ENCODE assay signal across 16 mouse cellular contexts in the genomic region with DNA sequence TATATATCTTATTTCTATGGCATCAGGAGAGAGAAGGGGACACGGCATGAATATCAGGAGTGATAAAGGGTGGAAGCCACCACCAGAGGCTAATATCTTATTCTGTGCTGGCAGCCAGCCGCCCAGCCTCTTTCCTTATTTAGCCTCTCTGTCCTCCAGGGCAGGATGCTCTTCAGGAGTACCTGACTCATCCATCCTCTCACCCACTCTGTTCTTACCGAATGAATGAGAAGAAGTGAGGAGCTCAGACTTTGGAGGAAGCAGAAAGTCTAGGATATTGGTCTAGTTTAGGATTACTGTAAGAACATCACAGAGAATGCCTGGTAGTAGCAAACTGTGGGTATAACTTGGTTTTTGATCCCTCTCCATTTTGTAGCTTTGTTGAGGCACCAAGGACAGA.
"Had no signal": no experiment of that assay in that cellular context is flagged by ENCODE, and none has a peak within 500 bp of the region (broad histone marks: within the 10 kb centered on the region; RNA-seq: fewer than 3 reads in every experiment).

No protein-coding gene starts in this region.

- ATAC-seq: liver, embryonic 12.5 days; liver, postnatal 0 days; lung, postnatal 0 days; midbrain, embryonic 15.5 days; midbrain, embryonic 16.5 days had no signal

- DNase-seq: left cerebral cortex, postnatal 4 days; liver; liver, embryonic 13.5 days; liver, postnatal 0 days; lung, adult 18-20 months; lung, adult 2 months; lung, embryonic 14.5 days; lung, postnatal 10 days; lung, postnatal 14 days; lung, postnatal 36 days; lung, postnatal 4 days; midbrain, embryonic 14.5 days had no signal
